Mouse (Mus musculus): Measurements from ENCODE around the gene Vezf1. TPM values are rescaled to one million over a fixed set of nuclear protein-coding genes. Genes with fewer than 3 reads are reported as not detected.
"Not testable (repeated sequence)": the region's sequence is repeated elsewhere in the genome, so short reads cannot be mapped to it uniquely, and the experiment has no call there.

The Vezf1 gene
- polyA plus RNA-seq (2017; shearing (Covaris generic)): 10 to 100 TPM; 23.6 to 25.6 TPM

- ATAC-seq: peak; percentile 64
Measured at GRCm38 (mm10) chr11:88067586-88068410, at the start of gene Vezf1. TSS of gene Vezf1 (plus strand) at chr11:88068279.

GRCm38 (mm10) chr11:88023933-88024332 lies 44.1 kb upstream of the Vezf1 start:
- ATAC-seq: no peak

GRCm38 (mm10) chr11:88027391-88028035 lies 40.6 kb upstream of the Vezf1 start:
- no peak for ATAC-seq

- ATAC-seq: no peak
Measured at GRCm38 (mm10) chr11:88028193-88028684, 39.8 kb upstream of the Vezf1 start.

GRCm38 (mm10) chr11:88030219-88030618 lies 37.9 kb upstream of the Vezf1 start:
- ATAC-seq: no peak

- no peak for ATAC-seq
Measured at GRCm38 (mm10) chr11:88030836-88031235, 37.2 kb upstream of the Vezf1 start.

GRCm38 (mm10) chr11:88031753-88032152 lies 36.3 kb upstream of the Vezf1 start:
- ATAC-seq: no peak

GRCm38 (mm10) chr11:88035970-88036369 lies 32.1 kb upstream of the Vezf1 start:
- ATAC-seq: no peak

- ATAC-seq: no peak
Measured at GRCm38 (mm10) chr11:88036761-88037251, 31.3 kb upstream of the Vezf1 start.

GRCm38 (mm10) chr11:88037386-88037785 lies 30.7 kb upstream of the Vezf1 start:
- ATAC-seq: no peak

GRCm38 (mm10) chr11:88039066-88039465 lies 29.0 kb upstream of the Vezf1 start:
- ATAC-seq: no peak

- no peak for ATAC-seq
Measured at GRCm38 (mm10) chr11:88044314-88044713, 23.8 kb upstream of the Vezf1 start.

- ATAC-seq: not testable (repeated sequence)
Measured at GRCm38 (mm10) chr11:88045159-88045558, 22.9 kb upstream of the Vezf1 start.

GRCm38 (mm10) chr11:88045878-88046277 lies 22.2 kb upstream of the Vezf1 start:
- no peak for ATAC-seq

- ATAC-seq: no peak
Measured at GRCm38 (mm10) chr11:88046323-88046937, 21.6 kb upstream of the Vezf1 start.

- ATAC-seq: peak; percentile 85
Measured at GRCm38 (mm10) chr11:88046944-88047794, 20.9 kb upstream of the Vezf1 start, which contains the start of gene Srsf1. TSS of gene Srsf1 (plus strand) at chr11:88047373.

GRCm38 (mm10) chr11:88047871-88048531 lies 20.1 kb upstream of the Vezf1 start:
- ATAC-seq: peak; percentile 1

GRCm38 (mm10) chr11:88048961-88049670 lies 19.0 kb upstream of the Vezf1 start:
- ATAC-seq: peak; percentile 12

GRCm38 (mm10) chr11:88049732-88050131 lies 18.3 kb upstream of the Vezf1 start:
- ATAC-seq: no peak

- no peak for ATAC-seq
Measured at GRCm38 (mm10) chr11:88052638-88053037, 15.4 kb upstream of the Vezf1 start.

- no peak for ATAC-seq
Measured at GRCm38 (mm10) chr11:88053821-88054220, 14.3 kb upstream of the Vezf1 start.
